Mouse (Mus musculus) right cerebral cortex, postnatal 4 days (tissue): Measurements from ENCODE around the gene Ncor1.
A peak's percentile ranks its signal among the peaks of the same experiment; 100 is the strongest.
"Not testable (repeated sequence)": the region's sequence is repeated elsewhere in the genome, so short reads cannot be mapped to it uniquely, and the experiment has no call there.

Experiments used
- DNase-seq: peaks from one replicate; pipeline ENCODE4 v3.0.0-alpha.2; 2022

Ncor1 gene

DNA sequence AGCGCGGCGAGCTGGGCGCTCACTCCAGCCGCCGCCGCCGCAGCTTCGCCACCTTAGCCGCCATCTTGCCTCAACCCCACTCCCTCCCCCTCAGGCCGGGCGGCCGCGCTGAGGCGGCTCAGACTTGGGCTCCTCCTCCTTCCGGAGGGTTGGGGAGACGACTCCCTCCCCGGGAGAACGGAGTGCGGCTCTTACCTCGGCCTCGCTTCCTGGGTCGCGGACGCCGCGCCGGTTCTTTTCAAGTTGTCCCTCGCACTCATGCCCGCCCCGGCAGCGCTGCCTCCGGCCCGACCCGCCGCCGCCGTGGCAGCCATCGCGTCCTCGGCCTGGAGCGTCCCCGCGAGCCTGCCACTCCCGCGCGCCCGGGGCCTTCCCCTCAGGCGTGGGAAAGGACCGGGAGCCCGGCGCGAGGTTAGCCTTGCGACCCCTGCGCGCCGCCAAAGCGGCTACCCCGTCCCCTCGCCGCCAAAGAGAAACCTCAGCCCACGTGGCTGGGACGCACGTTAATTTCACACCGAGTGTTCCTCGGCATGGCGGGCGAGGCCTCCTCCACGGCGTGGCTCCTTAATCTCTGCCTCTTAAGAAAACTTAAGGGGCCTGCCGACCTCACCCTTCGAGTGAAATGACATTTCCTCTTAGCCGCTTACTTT is 975 bp downstream of the Ncor1 start:
- peak; percentile 79 for DNase-seq

DNA sequence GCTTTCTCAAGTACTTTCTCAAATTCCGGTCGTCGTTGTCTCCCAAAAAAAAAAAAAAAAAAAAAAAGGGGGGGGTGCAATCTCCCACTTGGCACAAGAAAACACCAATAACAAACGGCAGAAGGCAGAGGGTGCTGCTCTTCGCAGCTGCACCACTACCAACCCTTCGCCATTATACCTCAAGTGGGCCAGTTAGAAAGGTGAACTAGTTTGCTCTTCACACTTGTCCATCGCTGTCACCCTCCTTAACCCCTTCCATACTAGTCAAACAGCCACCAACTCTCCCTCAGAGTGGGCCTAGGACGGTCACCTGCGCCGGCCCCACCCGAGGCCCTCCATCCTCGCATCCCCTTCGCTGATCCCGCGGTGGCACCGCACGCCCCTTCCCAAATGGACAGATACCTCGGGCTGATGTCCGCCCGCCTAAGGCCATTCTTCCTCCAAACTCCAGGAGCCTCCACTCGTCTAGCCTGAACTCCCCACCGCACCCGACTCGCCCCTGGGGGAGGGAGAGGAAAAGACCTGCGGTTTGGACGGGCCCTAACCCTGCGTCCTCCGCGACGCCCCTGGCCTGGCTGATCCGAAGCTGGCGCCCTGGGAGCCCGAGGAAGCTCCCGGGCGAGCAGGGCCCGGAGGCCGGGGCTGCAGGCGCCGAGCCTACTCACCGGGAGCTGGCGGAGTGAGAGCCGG is 1.7 kb downstream of the Ncor1 start:
- peak; percentile 39 for DNase-seq

- no peak for DNase-seq
Observed at GRCm38 (mm10) chr11:62456021-62456482, 2.3 kb downstream of the Ncor1 start.

DNA sequence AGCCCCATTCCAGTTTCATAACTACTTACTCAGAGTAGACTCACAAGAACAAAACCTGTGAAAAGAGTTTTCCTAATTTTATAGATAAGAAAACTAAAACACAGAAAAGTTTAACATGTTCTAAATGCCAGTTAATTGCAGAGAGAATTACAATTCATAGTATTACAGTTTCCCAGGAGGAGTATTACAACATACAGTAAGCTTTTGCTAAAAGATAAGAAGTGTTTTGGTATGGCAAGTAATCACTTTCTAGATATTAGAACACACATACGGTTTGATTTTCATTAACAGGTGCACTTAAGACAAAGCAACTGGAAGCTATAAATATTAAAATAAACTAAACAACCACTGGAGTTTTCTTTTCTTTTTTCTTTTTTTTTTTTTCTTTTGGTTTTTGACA is 3.1 kb downstream of the Ncor1 start:
- DNase-seq = no peak

DNA sequence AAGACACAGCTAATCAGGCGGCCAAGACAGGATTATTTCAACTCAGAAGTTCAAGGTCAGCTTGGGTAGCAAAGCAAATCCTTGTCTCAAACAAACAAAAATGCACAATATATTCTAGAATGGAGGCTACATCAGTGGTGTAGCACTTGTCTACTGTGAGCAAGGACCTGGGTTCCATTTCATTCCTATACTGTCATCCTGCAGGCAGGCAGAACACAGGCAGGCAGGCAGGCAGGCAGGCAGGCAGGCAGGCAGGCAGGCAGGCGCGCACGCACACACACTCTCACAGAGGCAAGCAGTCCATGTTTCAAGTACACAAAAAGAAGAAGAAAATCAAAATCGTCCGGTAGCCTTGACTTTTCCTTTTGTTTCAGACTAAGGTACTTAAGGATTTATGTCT is 9.4 kb downstream of the Ncor1 start:
- DNase-seq = no peak

DNA sequence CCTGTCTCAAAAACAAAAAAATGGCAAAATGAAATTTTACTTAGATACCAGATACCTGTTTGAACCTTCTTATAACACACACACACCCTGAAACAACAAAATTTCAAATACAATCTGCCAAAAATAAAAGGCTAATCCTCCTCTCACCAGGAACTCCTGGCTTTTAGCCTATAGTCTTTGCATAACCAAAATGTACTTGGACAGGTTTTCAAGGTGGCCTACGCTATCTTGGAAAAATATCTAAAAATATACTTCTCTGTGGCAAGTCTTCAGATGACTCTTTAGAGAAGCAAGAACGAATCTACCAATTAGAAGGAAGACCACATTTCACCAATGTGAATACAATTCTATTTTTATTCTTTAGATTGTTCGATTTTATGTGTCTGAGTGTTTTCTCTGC is 12.5 kb downstream of the Ncor1 start:
- no peak for DNase-seq

GRCm38 (mm10) chr11:62440670-62441315 is 17.5 kb downstream of the Ncor1 start:
- DNase-seq = no peak

DNA sequence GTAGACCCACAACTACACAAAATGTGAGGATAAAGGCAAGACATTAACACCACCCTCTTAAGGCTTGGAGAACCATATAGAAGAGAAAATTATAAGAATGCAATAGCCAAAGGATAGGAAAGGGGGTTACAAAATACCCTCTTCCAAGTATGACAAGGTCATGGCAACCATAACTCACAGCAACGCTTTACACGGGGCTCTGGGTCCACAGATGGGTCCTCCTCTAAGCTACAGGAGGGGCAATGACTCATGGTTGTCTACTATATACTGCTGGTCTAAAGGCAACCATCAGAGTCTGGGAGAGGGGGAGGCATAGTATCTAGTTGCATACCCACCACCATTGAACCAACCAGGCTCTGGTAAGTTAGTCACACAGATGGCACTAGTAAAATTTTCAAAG is 26.1 kb downstream of the Ncor1 start:
- DNase-seq = no peak

DNA sequence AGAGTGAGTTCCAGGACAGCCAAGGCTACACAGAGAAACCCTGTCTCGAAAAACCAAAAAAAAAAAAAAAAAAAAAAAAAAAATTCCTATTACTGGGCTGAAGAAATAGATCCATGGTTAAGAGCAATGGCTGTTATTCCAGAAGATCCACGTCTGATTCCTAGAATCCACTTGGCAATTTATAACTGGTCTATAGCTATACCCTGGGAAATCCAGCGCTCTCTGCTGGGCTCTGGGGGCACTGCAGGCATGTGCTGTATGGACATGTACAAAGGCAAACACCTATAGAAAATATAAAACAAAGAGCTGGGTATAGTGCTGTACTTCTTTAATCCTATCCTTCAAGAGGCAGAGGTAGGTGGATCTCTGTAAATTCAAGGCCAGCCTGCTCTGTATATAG is 31.2 kb downstream of the Ncor1 start:
- DNase-seq = no peak

DNA sequence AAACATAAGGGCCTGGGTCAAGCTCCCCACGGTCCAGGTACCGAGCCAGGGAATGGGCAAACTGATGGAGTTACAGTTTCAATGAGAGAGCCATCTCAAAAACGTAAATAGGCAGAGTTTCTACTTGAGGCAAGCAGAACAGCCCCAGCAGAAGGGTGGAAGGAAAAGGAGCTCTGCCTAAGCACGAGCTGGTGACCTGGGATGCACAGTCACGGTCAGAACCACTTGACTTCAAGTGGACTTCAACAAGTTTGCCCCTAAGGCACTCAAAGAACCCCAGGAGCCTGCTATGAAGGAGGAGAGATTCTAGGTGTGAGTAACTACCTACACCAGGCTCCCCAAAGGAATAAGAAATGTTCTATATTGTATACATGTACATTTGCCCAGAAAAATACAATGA is 32.1 kb downstream of the Ncor1 start:
- no peak for DNase-seq

DNA sequence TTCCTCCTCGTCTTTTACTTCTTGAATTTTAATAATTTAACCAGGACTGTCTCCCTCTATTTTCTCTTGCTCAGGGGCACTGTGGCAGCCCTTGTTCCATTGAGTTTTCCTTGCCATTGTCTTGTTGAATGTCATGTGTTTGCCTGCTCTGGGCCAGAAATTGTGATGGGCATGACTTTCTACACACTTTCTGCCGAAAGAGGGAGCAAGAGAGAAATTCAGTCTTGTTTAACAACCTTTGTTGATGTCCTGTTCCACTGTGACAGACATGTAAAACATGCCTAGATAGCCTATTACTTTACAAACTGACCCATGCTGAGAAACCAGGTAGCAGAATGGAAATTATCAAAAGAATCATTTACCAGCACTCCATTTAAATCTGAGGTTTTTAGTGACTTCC is 33.8 kb downstream of the Ncor1 start:
- no peak for DNase-seq

GRCm38 (mm10) chr11:62415026-62415425 is 43.3 kb downstream of the Ncor1 start:
- DNase-seq = no peak

DNA sequence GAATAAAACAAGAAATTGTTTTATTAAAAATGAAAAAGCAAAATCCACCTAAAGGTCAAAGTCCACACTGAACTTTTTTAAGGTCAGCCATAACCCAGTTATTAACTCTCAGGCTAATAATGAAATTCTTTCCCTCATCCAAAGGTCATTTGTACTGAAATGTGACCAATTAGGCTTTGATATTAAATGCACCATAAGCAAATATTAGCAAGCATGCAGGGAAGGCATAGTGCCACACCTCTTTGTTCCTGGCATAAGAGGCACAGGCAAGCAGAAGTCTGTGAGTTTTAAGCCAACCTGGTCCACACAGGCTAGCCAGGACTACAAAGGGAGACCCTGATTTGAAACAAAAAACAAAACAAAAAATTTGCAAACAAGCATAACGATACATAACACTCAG is 48.7 kb downstream of the Ncor1 start:
- no peak for DNase-seq

DNA sequence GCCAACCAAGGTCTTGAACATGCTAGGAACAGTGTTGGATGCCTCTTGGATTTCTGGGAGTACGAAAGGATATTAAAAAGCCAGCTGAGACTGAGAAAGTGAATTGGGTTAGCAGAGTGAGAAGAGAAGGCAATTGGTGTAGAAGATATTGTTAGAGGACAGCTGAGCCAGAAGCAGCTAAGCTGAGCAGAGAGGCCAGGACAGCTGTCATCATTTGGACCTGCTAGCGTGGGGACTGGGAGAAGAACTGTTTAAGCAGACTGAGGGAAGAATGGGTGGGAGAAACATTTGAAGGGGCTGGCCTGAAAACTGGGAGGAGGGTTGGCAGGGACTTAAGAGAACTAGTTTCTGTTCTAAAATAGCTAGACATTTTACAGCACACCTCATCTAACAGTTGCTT is 49.5 kb downstream of the Ncor1 start:
- no peak for DNase-seq

DNA sequence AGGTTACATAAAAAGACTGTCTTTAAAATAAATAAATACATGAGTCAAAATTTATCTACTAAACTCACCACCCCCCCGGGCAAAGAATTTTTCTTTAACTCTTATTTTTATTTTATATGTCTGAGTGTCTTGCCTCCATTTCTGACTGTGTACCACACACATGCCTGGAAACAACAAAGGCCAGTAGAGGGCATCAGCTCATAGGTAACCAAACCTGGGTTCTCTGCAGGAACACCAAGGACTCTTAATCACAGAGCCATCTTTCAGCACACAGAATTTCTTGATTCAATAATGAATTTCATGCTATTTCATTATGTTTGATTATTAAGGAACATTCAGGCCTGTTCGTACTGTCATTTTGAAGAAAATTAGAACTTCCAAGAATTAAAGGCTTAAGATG is 61.9 kb downstream of the Ncor1 start:
- no peak for DNase-seq

DNA sequence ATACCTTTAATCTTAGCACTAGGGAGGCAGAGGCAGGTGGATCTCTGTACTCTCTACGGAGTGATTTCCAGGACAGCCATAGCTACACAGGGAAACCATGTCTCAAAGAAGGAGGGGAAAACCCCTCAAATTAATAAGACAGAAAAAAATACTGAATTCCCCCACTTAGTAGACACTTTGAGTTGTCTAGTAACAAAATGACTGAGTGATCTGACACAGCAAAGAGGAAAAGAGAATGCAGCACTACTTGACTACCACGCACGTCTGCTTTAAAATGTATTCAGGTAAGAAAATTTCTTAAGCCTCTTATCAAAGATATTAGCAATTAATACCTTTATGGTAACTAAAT is 70.0 kb downstream of the Ncor1 start:
- no peak for DNase-seq

- no peak for DNase-seq
Observed at GRCm38 (mm10) chr11:62387608-62388330, 70.6 kb downstream of the Ncor1 start.

GRCm38 (mm10) chr11:62377202-62377851 is 81.0 kb downstream of the Ncor1 start:
- DNase-seq = not testable (repeated sequence)

DNA sequence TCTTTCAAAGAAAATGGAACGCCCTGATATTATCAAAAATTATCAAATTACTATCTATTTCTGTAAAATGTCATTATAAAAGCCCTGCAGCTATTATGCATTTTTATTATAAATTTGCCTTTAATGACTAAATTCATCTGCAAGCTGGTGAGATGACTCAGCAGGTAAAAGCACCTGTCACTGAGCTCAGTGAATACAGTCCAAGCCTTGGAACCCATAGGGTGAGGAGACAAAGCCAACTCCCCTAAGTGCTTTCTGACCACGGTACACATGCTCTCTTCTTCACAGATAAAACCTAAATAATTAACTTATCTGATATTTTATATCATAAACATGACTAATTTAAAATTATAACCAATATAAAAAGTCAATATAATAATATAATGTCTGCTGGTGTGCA is 86.6 kb downstream of the Ncor1 start:
- DNase-seq = no peak

- DNase-seq = no peak
Observed at GRCm38 (mm10) chr11:62369924-62370323, 88.4 kb downstream of the Ncor1 start.

DNA sequence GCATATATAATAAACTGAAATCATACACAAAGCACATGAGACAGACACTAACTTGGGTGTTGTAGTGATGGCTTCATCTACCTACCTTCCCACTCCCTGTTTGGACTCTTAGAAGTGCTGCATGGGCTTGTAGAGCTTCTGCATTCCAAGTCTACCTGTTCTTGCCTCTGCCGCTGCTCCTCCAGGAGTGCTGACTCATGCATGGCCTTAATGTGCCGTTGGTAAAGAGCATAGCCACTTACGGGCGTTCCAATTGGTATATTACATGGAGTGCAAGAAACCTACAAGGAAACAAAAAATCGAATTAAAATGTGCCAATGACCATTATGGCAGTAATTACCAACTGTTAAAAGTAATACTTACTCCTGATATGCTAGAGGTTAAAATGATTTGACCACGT is 91.5 kb downstream of the Ncor1 start:
- DNase-seq = no peak

GRCm38 (mm10) chr11:62355216-62355615 is 103.1 kb downstream of the Ncor1 start:
- DNase-seq = no peak

DNA sequence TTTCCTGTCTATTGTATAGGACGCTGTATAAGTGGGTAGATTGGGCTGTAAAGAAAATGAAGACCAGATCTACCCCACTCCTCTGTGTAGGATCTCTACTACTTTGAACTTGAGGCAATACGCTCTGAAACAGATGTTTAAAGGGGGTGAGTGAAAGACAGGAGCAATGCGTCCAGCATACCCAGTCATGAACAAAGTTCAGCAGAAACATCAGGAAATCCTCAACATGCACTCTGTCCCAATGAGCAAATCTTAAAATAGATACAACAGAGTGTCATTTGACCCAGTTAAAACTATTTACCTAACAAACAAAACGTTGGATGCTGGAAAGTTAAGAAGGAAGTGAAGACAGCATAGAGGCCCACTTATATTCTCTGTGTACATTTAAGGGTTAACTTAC is 106.4 kb downstream of the Ncor1 start:
- no peak for DNase-seq
